Mouse (Mus musculus): ENCODE results near the gene Gm11555. TPM values are rescaled to one million over a fixed set of nuclear protein-coding genes. Genes with fewer than 3 reads are reported as not detected.
"Not testable (repeated sequence)": the region's sequence is repeated elsewhere in the genome, so short reads cannot be mapped to it uniquely, and the experiment has no call there.

Gm11555 gene
- not detected in 2 replicates for polyA plus RNA-seq (2012; rRNA removed)

GRCm38 (mm10) chr11:99650136-99650535, at the start of gene Gm11555:
TSS of gene Gm11555 (minus strand) at chr11:99650236.
- DNase-seq (ENCODE audit: low read depth), result no peak

- DNase-seq (ENCODE audit: low read depth), result no peak
These were observed 40.4 kb upstream of the Gm11555 start, which contains the start of gene Gm14190 for GRCm38 (mm10) chr11:99690463-99690862. TSS of gene Gm14190 (minus strand) at chr11:99690740.

DNA sequence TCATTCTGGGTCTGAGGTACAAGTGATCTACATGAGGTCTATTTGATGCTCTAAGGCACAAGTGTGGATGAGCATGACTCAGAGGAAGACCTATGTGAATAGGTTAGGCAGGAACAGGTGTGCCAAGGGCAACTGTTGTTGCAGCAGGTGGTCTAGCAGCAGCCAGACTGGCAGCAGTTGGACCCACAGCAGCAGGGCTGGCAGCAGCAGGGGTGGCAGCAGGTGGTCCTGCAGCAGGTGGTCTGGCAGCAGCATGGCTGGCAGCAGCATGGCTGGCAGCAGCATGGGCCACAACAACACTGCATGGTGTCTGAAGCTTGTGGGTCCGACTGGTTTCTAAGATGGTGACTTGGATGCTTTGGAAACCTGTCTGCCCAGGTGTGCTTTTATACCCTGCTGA, 35.2 kb upstream of the Gm11555 start:
- not testable (repeated sequence) for DNase-seq (ENCODE audit: low read depth)

- no peak for DNase-seq (ENCODE audit: low read depth)
These were observed 33.4 kb upstream of the Gm11555 start for GRCm38 (mm10) chr11:99683481-99683880.

- no peak for DNase-seq (ENCODE audit: low read depth)
These were observed 15.8 kb upstream of the Gm11555 start, which contains the start of gene Krtap4-6 for GRCm38 (mm10) chr11:99665860-99666259. TSS of gene Krtap4-6 (minus strand) at chr11:99665960.

GRCm38 (mm10) chr11:99662802-99663201, 12.8 kb upstream of the Gm11555 start:
- DNase-seq (ENCODE audit: low read depth), result no peak

DNA sequence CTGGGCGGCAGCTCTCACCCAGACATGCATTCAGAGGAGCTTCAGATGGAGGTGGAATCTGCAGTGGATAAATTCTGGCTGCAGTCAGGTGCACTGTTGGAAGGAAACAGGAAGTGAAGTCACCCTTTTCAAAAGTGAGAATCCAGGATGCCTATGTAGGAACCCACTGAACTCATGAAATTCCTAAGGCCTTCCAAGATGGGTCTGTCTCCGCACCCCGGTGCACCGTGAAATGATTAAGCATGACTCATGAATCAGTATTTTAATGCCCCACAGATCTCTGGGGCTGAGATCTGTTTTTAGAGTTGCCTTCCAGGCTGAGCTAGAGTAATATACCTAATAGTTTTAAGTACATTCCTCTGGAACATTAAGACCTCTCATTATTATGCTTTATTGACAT, 9.2 kb upstream of the Gm11555 start:
- no peak for DNase-seq (ENCODE audit: low read depth)

- DNase-seq (ENCODE audit: low read depth), result not testable (repeated sequence)
These were observed 8.5 kb upstream of the Gm11555 start, which contains the start of gene Gm11563 for GRCm38 (mm10) chr11:99658467-99659010. TSS of gene Gm11563 (minus strand) at chr11:99658960.

DNA sequence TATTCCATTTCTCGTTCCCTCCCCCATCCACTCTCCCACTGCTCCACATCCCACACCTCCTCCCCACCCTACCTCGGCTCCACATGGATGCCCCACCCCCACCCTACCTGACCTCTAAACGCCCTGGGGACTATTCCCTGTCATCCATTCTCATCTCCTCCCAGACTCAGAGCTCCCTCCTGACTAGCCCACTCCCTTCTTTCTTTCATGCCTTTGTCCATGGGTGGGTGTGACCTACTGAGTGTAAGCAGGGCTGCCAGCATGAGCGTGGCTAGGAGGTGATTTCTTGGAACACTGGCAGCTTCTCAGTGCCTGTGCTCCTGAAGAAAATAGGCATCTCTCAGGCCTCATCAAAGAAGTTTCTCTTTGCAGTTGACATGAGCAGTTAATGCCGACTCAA, 7.0 kb upstream of the Gm11555 start:
- no peak for DNase-seq (ENCODE audit: low read depth)

DNA sequence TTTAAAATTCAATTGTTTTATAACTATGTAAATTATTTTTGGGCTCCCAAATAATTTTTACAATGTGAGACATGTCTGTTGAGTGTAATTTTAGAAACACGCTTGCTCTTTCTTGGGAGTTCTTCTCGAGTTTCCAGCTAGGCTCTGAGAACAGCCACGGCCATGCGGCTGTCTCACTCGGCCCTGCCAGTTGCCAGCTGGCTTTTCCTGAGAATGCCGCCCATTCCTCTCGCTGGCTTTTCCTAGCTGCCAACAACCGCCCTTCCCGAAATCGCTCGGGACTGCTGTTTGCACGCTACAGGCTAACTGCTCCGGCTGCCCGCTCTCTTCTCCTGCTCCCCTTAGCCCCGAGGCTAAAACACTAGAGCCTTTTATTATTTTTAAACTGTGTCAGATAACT, 3.6 kb downstream of the Gm11555 start:
- no peak for DNase-seq (ENCODE audit: low read depth)

DNA sequence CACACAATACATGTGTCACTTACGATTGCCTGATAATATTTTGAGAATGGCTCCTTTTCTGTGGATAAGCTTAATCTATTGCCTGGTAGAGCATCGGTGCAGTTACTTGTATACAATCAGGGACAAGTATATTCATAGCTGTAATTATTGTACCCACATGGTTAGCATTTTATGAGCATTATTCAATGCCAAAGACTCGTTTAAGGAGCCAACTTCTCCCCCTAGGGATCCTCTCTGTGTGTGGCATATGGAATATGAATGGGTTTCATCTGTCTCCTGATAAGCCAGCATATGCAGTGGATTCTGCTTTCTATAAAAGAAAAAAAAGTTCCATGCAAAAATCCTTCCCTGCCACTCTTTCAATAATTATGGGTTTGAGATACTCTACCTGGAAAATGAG, 5.7 kb downstream of the Gm11555 start:
- DNase-seq (ENCODE audit: low read depth), result no peak

GRCm38 (mm10) chr11:99643635-99644139, 6.3 kb downstream of the Gm11555 start, which contains the start of gene Krtap4-7:
TSS of gene Krtap4-7 (minus strand) at chr11:99644089.
- not testable (repeated sequence) for DNase-seq (ENCODE audit: low read depth)

DNA sequence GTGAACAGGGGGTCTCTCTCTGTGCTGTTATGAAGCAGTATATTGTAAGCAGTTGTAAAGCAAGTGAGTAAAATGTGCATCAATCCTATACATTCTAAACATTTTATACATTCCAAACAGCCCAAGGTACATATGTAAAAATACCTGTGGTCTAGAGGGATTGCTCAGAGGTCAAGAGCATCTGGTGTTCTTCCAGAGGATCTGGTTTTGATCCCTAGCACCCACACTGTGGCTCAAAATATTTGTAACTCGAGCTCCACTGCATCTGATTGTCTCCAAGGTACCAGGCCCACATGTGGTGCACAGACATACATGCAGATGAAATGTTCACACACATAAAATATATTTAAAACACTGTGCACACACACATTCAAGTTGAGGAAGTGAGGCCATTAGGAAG, 9.1 kb downstream of the Gm11555 start:
- no peak for DNase-seq (ENCODE audit: low read depth)

- DNase-seq (ENCODE audit: low read depth), result no peak
These were observed 12.9 kb downstream of the Gm11555 start for GRCm38 (mm10) chr11:99637086-99637485.

DNA sequence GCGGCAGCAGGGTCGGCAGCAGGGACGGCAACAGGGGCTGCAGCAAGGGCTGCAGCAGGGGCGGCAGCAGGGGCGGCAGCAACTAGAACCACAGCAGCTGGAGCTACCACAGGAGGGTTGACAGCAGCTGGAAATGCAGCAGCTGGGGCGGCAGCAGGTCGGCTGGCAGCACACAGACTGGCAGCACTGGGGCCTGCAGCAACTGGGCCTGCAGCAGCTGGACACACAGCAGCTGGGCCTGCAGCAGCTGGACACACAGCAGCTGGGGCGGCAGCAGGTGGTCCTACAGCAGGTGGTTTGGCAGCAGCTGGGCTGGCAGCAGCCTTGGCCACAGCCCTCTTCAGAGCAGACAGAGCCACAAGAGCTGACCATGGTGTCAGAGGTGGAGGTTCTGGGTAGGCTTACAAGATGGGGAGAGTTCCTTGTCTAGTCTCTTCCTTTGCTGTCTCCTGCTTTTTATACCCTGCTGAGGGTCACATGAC, 15.3 kb downstream of the Gm11555 start, which contains the start of gene Krtap4-2:
Gene Krtap4-2 (minus strand): TSS at position 432 of the 482 bp plus-strand sequence.
- no peak for DNase-seq (ENCODE audit: low read depth)

GRCm38 (mm10) chr11:99633293-99633692, 16.7 kb downstream of the Gm11555 start:
- DNase-seq (ENCODE audit: low read depth), result no peak

GRCm38 (mm10) chr11:99630890-99631289, 19.1 kb downstream of the Gm11555 start:
- DNase-seq (ENCODE audit: low read depth), result no peak

DNA sequence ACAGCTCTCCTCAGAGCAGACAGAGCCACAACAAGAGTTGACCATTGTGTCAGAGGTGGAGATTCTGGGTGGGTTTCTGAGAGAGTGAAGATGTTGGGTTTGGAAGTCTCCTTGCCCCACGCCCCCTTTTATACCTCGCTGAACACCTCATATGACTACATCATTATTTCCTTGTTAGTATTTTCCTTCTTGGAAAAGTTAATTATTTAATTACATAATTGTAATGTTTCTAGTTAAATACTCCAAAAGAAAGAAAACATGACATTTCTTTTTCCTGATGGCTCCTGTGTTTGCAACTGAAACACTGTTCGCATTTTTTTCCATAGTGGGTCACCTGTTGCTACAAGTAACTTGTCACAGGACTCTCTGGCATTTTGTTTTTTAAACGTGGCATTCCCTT, 21.9 kb downstream of the Gm11555 start, which contains the start of gene Krtap4-1:
Gene Krtap4-1 (minus strand): TSS at position 101 of the 400 bp plus-strand sequence.
- DNase-seq (ENCODE audit: low read depth), result no peak

- no peak for DNase-seq (ENCODE audit: low read depth)
These were observed 29.7 kb downstream of the Gm11555 start, which contains the start of gene Gm11562 for GRCm38 (mm10) chr11:99620335-99620734. TSS of gene Gm11562 (minus strand) at chr11:99620435.

- DNase-seq (ENCODE audit: low read depth), result no peak
These were observed 35.2 kb downstream of the Gm11555 start, which contains the start of gene Krtap2-4 for GRCm38 (mm10) chr11:99614796-99615363. TSS of gene Krtap2-4 (minus strand) at chr11:99614846.

GRCm38 (mm10) chr11:99610089-99610488, 39.9 kb downstream of the Gm11555 start, which contains the start of gene Gm11937:
TSS of gene Gm11937 (minus strand) at chr11:99610189.
- DNase-seq (ENCODE audit: low read depth), result not testable (repeated sequence)

- no peak for DNase-seq (ENCODE audit: low read depth)
These were observed 40.9 kb downstream of the Gm11555 start for GRCm38 (mm10) chr11:99609126-99609525.

GRCm38 (mm10) chr11:99603208-99603607, 46.8 kb downstream of the Gm11555 start, which contains the start of gene Gm11938:
TSS of gene Gm11938 (minus strand) at chr11:99603308.
- DNase-seq (ENCODE audit: low read depth), result not testable (repeated sequence)
